Mouse (Mus musculus) cerebellum, adult 11-12 months (tissue): ENCODE results near the gene Fam174b.

Experiments
- DNase-seq: peaks from one replicate; pipeline ENCODE4 v3.0.0; 2022

Gene Fam174b

GRCm38 (mm10) chr7:73740111-73741035 lies at the start of gene Fam174b:
Gene Fam174b (plus strand): TSS chr7:73740302.
- no peak for DNase-seq

DNA sequence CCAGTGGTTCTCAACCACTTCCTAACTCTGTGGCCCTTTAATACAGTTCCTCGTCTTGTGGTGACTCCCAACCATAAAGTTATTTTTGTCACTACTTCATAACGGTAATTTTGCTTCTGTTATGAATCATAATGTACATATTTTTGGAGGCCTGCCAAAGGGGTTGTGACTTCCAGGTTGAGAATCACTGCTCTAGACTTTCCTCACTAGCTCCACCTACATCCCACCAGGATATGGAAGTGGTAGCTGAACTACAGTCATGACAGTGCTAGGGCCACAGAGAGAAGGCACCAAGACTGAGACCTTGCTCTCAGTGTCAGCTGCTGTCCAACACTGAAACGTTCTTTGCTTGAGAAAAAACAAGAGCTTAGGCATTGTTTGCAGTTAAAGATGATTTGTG lies 43.0 kb upstream of the Fam174b start:
- DNase-seq, result no peak

DNA sequence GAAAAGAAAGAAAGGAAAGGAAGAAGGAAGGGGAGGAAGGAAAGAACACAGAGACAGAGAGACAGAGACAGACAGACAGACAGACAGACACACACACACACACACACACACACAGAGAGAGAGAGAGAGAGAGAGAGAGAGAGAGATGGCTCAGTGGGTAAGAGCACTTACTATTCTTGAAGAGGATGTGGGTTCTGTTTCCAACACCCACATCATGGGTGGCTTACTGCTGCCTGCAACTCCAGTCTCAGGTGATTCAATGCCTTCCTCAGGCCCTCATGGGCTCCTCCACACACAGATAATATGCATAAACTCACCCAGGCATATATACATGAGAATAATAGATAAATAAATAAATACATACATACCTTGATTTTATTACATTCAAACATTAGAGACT lies 35.8 kb upstream of the Fam174b start:
- DNase-seq, result no peak

- DNase-seq, result no peak
These were observed 26.6 kb upstream of the Fam174b start for GRCm38 (mm10) chr7:73713506-73713905.

DNA sequence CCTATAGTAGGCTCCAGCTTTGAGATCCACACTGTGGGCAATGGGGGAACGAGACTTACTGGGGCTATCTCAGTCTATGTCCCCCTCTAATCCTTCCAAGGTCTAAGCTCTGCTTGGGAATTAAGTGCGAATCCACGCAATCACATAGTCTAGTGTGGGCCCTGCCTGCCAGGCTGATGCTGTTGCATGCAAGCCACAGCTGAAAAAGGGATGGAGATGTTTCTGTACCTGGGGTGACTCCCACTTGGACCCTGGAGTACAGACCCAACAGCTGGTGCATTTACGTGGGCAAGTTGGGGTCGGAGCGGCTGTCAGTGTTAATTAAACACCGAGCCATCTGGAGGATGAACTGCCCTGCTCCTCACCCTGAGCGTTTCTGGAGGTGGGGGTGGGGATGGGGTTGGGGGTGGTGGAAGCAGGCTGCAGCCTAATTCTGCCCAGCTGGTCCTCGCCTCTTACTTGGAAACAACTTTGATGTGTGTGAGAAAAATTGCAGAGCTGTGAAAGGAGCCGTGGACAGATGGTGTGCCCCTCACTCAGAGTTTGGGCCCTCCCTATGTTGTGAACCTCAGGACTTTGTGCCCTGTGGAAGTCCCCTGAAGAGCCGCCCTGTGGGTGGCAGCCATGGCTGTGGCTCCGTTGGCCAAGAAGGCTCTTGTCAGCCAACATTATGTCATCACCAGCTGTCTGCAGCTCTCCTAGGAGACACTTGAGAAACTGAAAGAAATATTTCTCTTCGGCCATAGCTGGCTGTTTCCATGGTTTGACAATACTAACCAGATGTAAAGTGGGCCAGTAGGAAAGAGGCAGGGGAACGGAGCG lies 24.0 kb upstream of the Fam174b start:
- DNase-seq, result peak; percentile 42

DNA sequence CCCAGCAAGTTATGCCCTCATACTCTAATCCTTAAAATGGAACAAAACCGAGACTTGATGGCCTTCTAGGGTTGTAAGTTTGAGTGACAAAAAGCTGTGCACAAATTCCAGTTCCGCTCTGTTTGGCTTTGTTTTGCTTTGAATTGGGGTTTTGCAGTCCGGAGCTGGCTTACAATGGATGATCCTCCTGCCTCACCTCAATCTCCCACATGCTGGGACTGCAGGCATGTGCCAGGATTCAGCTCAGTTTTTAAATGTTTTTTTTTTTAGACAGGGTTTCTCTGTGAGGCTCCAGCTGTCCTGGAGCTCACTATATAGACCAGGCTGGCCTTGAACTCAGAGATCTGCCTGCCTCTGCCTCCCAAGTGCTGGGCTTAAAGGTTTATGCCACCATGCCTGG lies 23.3 kb upstream of the Fam174b start:
- no peak for DNase-seq

DNA sequence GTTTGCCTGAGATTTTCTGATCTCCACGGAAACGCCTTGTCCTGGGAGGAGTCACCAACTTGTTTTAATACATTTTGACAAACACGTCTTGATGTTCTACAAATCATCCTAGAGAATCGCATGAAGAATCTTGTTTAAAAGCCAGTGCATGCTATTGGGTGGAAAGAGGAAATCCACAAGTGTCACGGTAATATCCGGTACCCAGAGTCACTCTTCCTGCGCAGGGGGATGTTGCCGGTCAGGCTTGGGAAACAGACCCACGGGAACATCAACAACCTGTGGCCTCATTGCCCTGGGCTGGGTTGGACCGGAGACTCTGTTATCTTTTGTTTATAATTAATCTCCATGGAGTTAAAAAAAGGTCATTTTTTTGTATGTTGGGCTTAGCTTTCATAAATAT lies 22.1 kb upstream of the Fam174b start:
- no peak for DNase-seq

DNA sequence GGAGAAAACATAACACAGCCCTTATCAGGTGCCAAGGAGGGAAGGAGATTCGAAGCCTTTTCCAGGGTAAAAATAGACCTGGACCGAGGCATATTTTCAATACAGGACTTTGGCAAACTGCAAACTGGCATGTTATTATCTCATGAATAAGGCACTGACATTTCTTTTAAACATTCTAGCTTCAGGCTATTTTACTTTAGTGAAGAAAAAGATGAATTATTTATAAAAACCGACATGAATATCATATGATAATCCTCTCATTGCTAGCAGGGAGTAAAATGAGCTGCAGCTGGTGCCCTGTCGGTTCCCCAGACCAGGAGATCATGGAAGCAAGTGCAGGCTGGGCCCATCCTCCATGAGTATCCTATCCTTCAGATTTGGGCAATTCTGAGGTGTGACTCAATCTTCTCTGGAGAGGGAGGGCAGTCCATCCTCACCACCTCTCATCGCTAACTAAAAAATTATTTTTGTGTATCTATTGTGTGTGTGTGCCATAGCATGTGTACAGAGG lies 21.6 kb upstream of the Fam174b start:
- DNase-seq, result no peak

GRCm38 (mm10) chr7:73721046-73721445 lies 19.1 kb upstream of the Fam174b start:
- no peak for DNase-seq

- no peak for DNase-seq
These were observed 18.3 kb upstream of the Fam174b start for GRCm38 (mm10) chr7:73721764-73722163.

DNA sequence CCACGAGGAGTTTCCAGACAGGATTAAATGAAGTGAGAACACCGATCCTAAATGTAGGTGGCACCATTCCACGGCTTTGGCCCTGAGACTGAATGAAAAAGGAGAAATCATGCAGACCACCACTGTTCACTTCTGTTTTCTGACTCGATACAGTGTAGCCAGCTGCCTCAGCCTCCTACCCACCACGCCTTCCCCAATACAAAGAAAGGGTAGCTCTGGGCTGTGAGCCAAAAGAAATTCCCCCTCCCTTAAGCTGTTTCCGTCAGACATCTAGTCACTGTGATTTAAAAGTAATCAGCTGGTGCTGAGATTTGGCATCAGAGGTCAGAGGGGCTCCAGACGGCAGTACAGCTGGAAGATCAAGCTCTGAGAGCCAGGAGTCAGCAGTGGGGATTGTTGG lies 10.2 kb upstream of the Fam174b start:
- no peak for DNase-seq

GRCm38 (mm10) chr7:73730430-73731022 lies 9.6 kb upstream of the Fam174b start:
- DNase-seq, result no peak

- DNase-seq, result no peak
These were observed 4.1 kb upstream of the Fam174b start for GRCm38 (mm10) chr7:73736046-73736445.

GRCm38 (mm10) chr7:73741392-73741791 lies 1.3 kb downstream of the Fam174b start:
- no peak for DNase-seq

DNA sequence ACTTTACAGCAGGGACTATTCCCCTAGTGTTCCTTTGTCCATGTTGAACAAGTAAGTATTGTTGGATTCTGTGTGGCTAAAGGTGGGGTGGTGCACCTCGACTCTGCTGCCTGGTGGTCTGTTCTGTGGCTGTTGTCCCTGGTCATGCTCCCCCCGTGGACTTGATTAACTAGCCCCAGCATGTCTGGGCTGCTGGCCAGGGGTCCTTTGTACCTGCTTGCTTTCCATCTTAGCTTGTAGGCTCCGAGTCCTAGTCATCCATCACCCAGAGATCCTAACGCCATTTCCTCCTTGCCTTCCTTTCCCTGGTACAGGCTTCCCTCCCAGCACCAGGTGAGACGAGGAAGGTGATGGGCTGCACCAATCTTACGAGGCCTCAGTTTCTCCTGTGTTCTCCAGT lies 1.7 kb downstream of the Fam174b start:
- DNase-seq, result no peak

- no peak for DNase-seq
These were observed 3.0 kb downstream of the Fam174b start for GRCm38 (mm10) chr7:73743144-73743543.

DNA sequence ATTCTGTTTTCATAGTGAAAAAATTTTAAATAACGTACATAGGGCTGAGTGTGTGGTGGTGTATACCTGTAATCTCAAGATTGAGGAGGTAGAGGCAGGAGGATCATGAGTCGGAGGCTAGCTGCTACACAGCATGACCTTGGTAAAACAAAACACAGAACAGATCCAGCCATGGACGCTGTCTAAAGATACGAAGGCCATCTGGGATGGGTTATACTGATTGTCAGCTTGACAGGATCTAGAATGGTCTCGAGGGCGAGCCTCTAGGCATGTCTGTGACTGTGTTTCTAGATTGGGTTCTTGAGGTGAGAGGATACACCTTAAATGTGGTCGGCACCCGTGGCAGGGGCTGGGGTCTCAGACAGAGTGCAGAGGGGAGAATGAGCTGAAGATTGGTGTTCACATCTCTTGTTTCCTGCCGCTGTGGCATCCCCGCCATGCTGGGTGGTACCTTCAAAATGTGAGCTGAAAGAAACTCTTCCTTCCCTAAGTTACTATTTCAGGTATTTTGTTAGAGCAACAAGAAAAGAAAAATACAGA lies 3.8 kb downstream of the Fam174b start:
- no peak for DNase-seq

- DNase-seq, result no peak
These were observed 5.8 kb downstream of the Fam174b start for GRCm38 (mm10) chr7:73745903-73746302.

GRCm38 (mm10) chr7:73746836-73747235 lies 6.7 kb downstream of the Fam174b start:
- no peak for DNase-seq

DNA sequence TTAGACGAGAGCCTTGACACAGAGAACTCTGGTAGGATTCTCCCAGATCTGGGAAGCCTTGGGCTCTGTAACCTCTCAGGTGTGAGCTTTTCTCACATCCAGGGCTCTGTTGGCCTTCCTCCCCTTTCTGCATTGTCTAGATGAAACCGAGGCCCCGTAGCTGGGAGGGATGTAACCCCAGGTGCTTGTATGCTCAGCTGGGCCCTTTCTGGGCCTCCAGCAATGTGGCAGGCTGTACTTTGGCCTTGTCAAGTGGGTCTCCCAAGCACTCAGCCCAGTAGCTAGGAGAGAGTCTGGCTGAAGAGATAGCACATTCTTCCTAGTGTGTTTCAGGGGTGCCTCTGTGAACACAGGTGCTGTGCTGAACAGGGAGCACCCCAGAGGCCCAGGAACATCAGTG lies 7.4 kb downstream of the Fam174b start:
- DNase-seq, result no peak

DNA sequence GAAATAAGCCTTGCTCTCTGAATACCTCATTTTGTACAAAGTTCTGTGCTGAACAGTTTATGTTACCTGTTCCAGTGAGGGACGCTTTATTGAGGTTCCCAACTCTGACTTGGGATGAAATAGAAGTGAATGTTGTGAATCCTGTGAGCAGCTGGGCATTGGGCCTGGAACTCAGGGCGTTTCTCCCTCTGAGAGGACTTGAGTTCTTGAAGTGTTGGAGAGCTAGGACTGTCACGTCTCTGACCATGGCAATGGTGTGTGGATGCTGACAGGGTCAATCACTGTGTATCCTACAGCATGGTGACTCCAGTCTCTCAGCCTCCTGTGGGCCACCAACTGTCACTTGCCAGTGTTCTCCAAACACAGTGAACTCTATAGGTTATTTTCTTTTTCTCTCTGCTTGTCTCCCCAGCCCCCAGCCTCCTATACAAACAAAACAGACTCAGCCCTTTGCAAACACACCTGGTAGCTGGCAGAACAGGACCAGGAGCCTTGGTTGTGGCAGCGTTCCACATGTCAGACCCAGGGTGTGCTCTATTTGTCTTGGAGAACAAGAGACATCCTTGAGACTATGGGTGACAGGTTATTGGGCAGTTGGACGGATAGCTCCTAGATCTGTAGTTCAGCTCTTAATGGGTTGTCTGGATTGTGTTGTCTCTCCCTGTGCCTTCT lies 8.5 kb downstream of the Fam174b start:
- no peak for DNase-seq

DNA sequence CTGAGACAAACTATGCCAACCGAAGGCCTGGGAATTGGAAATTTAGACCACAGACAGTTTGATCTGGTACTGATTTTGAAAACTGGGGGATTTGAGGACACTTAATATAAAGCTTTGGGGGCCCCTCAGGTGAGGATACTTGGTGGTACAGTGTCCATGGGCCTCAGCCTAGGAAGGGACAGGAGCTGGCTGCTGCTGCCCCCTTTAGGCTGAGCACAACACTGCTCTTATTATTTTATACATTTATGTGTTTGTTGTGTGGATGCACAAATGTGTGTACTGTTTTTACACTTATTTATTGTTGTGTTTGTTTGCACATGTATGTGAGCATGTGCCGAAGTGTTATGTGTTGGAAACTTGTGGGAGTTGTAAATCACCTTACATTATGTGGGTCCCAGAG lies 9.2 kb downstream of the Fam174b start:
- DNase-seq, result no peak

DNA sequence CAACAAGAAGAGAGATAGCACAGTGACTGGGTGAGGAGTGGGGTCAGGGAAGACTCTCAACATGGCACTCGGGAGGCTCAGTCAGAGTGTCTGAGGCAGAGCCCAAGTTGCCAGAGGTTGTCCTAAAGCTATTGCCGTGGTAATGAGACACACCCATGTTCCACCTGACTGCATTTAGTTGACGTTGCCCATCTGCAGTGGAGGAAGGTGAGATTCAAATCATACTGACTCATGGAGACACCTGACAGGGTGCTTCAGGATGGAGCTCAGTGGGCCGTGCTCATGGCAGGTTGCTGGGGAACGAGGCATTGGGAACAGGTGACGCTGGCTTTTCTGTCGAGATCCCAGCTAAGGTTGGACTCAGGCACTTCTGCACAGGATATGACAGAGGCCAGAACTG lies 9.9 kb downstream of the Fam174b start:
- DNase-seq, result no peak
